Mouse (Mus musculus) heart, postnatal 0 days (tissue): ENCODE data around the gene Ipmk. TPM values are rescaled to one million over a fixed set of nuclear protein-coding genes. Genes with fewer than 3 reads are reported as not detected.

Experiments
- ATAC-seq: fragments of 200-750 bp; cut with Nextera tagmentation; 2 replicates; pipeline ENCODE4 v1.8.0; 2017; ENCODE audit warnings: low read depth, moderate number of reproducible peaks, moderate library complexity; ENCODE audit not compliant: insufficient read depth
- DNase-seq: peaks from one replicate; pipeline ENCODE4 v3.0.0-alpha.2; 2016; ENCODE audit warnings: low spot score
- H3K27ac ChIP-seq: fragments of 300-500 bp; sonication (generic); 2 replicates; pipeline ENCODE4 v1.5.1; 2014; ENCODE audit warnings: low read depth, mild to moderate bottlenecking
- H3K27me3 ChIP-seq: fragments of 300-500 bp; sonication (generic); 2 replicates; pipeline ENCODE4 v1.6.1; 2014; ENCODE audit warnings: low read length, mixed read lengths; ENCODE audit not compliant: control insufficient read depth, insufficient read depth
- H3K36me3 ChIP-seq: fragments of 300-500 bp; sonication (generic); replicated peaks from 2 replicates; pipeline ENCODE4 v1.6.1; 2014; ENCODE audit warnings: low read length, mixed read lengths; ENCODE audit not compliant: control insufficient read depth, insufficient read depth
- H3K4me1 ChIP-seq: fragments of 300-500 bp; sonication (generic); 2 replicates; pipeline ENCODE4 v1.6.1; 2014; ENCODE audit warnings: antibody characterized with exemption; ENCODE audit not compliant: control insufficient read depth, insufficient read depth
- H3K4me2 ChIP-seq: fragments of 300-500 bp; sonication (generic); 2 replicates; pipeline ENCODE4 v1.6.1; 2014; ENCODE audit warnings: low read depth, mild to moderate bottlenecking, low read length, moderate library complexity
- H3K4me3 ChIP-seq: fragments of 300-500 bp; sonication (generic); 2 replicates; pipeline ENCODE4 v1.5.1; 2014; ENCODE audit warnings: low read depth, low read length
- H3K9ac ChIP-seq: fragments of 300-500 bp; sonication (generic); replicated peaks from 2 replicates; pipeline ENCODE4 v1.6.1; 2014; ENCODE audit warnings: low read depth, low read length, mixed read lengths
- H3K9me3 ChIP-seq: fragments of 300-500 bp; sonication (generic); replicated peaks from 2 replicates; pipeline ENCODE4 v1.6.1; 2016; ENCODE audit warnings: low read length; ENCODE audit not compliant: control insufficient read depth
- CTCF ChIP-seq: IDR thresholded peaks from 2 replicates; pipeline ENCODE4 v1.5.1; 2016; ENCODE audit warnings: antibody characterized with exemption, control low read depth, low read depth
- EP300 ChIP-seq: IDR thresholded peaks from 2 replicates; pipeline ENCODE4 v1.6.1; 2016; ENCODE audit warnings: antibody characterized with exemption, low read depth
- WGBS: fragments of 180-500 bp; shearing (Covaris S2); extraction: QIAGEN DNeasy Blood & Tissue Kit; methylation state at CpG from one replicate; pipeline ENCODE4 v1.1.7; 2014; 5-methylcytosine and 5-hydroxymethylcytosine counted together
- polyA plus RNA-seq: library from polyadenylated mRNA; unstranded; fragments of >200 nt; fragmentation: Nextera tagmentation; extraction: Ambion mirVana; gene quantifications from 2 replicates; pipeline ENCODE4 v1.2.1, GENCODE M21; 2015
- total RNA-seq: library from RNA; depleted of rRNA; stranded (reverse); fragments of >200 nt; gene quantifications from 2 replicates; pipeline ENCODE4 v1.2.3, GENCODE M21; 2014; ENCODE audit warnings: low replicate concordance

Gene Ipmk
- total and polyA plus RNA-seq, 2 experiments from 2014 or later, result 4.9 to 6.8 TPM

- no peak overlapping the region for H3K27ac ChIP-seq
- H3K9ac ChIP-seq, result no peak overlapping the region
- no peaks in the 10 kb centered on the region for H3K9me3 ChIP-seq
- H3K4me3 ChIP-seq, result no peak overlapping the region
- TF ChIP-seq EP300, result no peak
- TF ChIP-seq CTCF, result no peak
- no peak for ATAC-seq
- H3K36me3 ChIP-seq, result no peaks in the 10 kb centered on the region
- no peaks in the 10 kb centered on the region for H3K27me3 ChIP-seq
- H3K4me1 ChIP-seq, result no peaks in the 10 kb centered on the region
- no peak for DNase-seq
- no peak overlapping the region for H3K4me2 ChIP-seq
- 64% methylated on average over 3 of the region's 3 CpGs for WGBS
These were observed 37.3 kb upstream of the Ipmk start for GRCm38 (mm10) chr10:71310288-71310687.

- no peaks in the 10 kb centered on the region for H3K4me1 ChIP-seq
- H3K9ac ChIP-seq, result no peak overlapping the region
- DNase-seq (no peak), ATAC-seq (no peak)
- 66% methylated on average over 3 of the region's 3 CpGs for WGBS
- H3K27ac ChIP-seq, result no peak overlapping the region
- TF ChIP-seq EP300 (no peak), CTCF (no peak)
- H3K27me3 ChIP-seq, result no peaks in the 10 kb centered on the region
- H3K9me3 ChIP-seq, result no peaks in the 10 kb centered on the region
- H3K36me3 ChIP-seq, result no peaks in the 10 kb centered on the region
- no peak overlapping the region for H3K4me3 ChIP-seq
- no peak overlapping the region for H3K4me2 ChIP-seq
These were observed 33.0 kb upstream of the Ipmk start for GRCm38 (mm10) chr10:71314596-71314995.

GRCm38 (mm10) chr10:71316056-71316455, 31.5 kb upstream of the Ipmk start:
- no peak for TF ChIP-seq EP300
- no peak for TF ChIP-seq CTCF
- Histone ChIP-seq H3K36me3 (no peaks in the 10 kb centered on the region), H3K9ac (no peak overlapping the region), H3K27ac (no peak overlapping the region), H3K9me3 (no peaks in the 10 kb centered on the region), H3K4me2 (no peak overlapping the region), H3K4me3 (no peak overlapping the region), H3K27me3 (no peaks in the 10 kb centered on the region), H3K4me1 (no peaks in the 10 kb centered on the region)
- ATAC-seq (no peak), DNase-seq (no peak)
- 62% methylated on average over 11 of the region's 11 CpGs for WGBS

GRCm38 (mm10) chr10:71316497-71316896, 31.1 kb upstream of the Ipmk start:
- TF ChIP-seq EP300, result no peak
- TF ChIP-seq CTCF, result no peak
- WGBS, result 54% methylated on average over 7 of the region's 7 CpGs
- no peak overlapping the region for H3K4me3 ChIP-seq
- no peaks in the 10 kb centered on the region for H3K9me3 ChIP-seq
- no peaks in the 10 kb centered on the region for H3K27me3 ChIP-seq
- H3K27ac ChIP-seq, result no peak overlapping the region
- DNase-seq, result no peak
- no peak for ATAC-seq
- no peak overlapping the region for H3K4me2 ChIP-seq
- no peaks in the 10 kb centered on the region for H3K36me3 ChIP-seq
- H3K9ac ChIP-seq, result no peak overlapping the region
- no peaks in the 10 kb centered on the region for H3K4me1 ChIP-seq

- Histone ChIP-seq H3K4me2 (no peak overlapping the region), H3K27ac (no peak overlapping the region), H3K4me1 (no peaks in the 10 kb centered on the region), H3K4me3 (no peak overlapping the region), H3K36me3 (0 out of 2 replicates have a peak, but pooled peaks cover under 1% of the 10 kb centered on the region), H3K27me3 (no peaks in the 10 kb centered on the region), H3K9ac (no peak overlapping the region), H3K9me3 (no peaks in the 10 kb centered on the region)
- DNase-seq, result no peak
- TF ChIP-seq EP300 (no peak), CTCF (no peak)
- 80% methylated on average over 8 of the region's 8 CpGs for WGBS
- ATAC-seq, result no peak
These were observed 23.9 kb upstream of the Ipmk start for GRCm38 (mm10) chr10:71323669-71324068.

GRCm38 (mm10) chr10:71326123-71326522, 21.4 kb upstream of the Ipmk start:
- Histone ChIP-seq H3K4me2 (no peak overlapping the region), H3K9me3 (no peaks in the 10 kb centered on the region), H3K36me3 (peaks cover 25% of the 10 kb centered on the region), H3K4me3 (no peak overlapping the region), H3K27ac (no peak overlapping the region), H3K27me3 (no peaks in the 10 kb centered on the region), H3K4me1 (no peaks in the 10 kb centered on the region), H3K9ac (no peak overlapping the region)
- no peak for ATAC-seq
- 60% methylated on average over 7 of the region's 7 CpGs for WGBS
- TF ChIP-seq EP300 (no peak), CTCF (no peak)
- DNase-seq, result no peak
